Mouse (Mus musculus): ENCODE data around the gene Crygf. TPM values are rescaled to one million over a fixed set of nuclear protein-coding genes. Genes with fewer than 3 reads are reported as not detected.
"Not testable (repeated sequence)": the region's sequence is repeated elsewhere in the genome, so short reads cannot be mapped to it uniquely, and the experiment has no call there.

Crygf gene
- not detected for total RNA-seq (2021)
- long read RNA-seq, result 0 reads

- no peak for DNase-seq (ENCODE audit: low spot score in 2 of 2)
Measured at GRCm38 (mm10) chr1:65926294-65926693, at the start of gene Crygf. Crygf (plus strand) TSS chr1:65926520.

- no peak for DNase-seq (ENCODE audit: low spot score in 2 of 2)
Measured at GRCm38 (mm10) chr1:65925361-65926210, 734 bp upstream of the Crygf start.

GRCm38 (mm10) chr1:65926696-65927095, 376 bp downstream of the Crygf start:
- DNase-seq (ENCODE audit: low spot score in 2 of 2), result not testable (repeated sequence)

GRCm38 (mm10) chr1:65930055-65930454, 3.7 kb downstream of the Crygf start:
- no peak for DNase-seq (ENCODE audit: low spot score in 2 of 2)

GRCm38 (mm10) chr1:65932091-65932812, 5.9 kb downstream of the Crygf start:
- DNase-seq (ENCODE audit: low spot score in 2 of 2), result no peak

Other genes with a start within 250 kb of the Crygf start
- gene Map2, start 248.8 kb downstream of the Crygf start, total RNA-seq (2021), result 1,000 to 10,000 TPM; 1,025 to 1,047 TPM